Mouse (Mus musculus) lung, postnatal 0 days (tissue): ENCODE results near the gene Vangl2.

ENCODE experiments used
- CTCF ChIP-seq: IDR thresholded peaks from 2 replicates; pipeline ENCODE4 v1.5.1; 2016; ENCODE audit warnings: antibody characterized with exemption, mild to moderate bottlenecking
- EP300 ChIP-seq: IDR thresholded peaks from 2 replicates; pipeline ENCODE4 v1.6.1; 2016; ENCODE audit warnings: antibody characterized with exemption, mild to moderate bottlenecking, control low read depth

DNA sequence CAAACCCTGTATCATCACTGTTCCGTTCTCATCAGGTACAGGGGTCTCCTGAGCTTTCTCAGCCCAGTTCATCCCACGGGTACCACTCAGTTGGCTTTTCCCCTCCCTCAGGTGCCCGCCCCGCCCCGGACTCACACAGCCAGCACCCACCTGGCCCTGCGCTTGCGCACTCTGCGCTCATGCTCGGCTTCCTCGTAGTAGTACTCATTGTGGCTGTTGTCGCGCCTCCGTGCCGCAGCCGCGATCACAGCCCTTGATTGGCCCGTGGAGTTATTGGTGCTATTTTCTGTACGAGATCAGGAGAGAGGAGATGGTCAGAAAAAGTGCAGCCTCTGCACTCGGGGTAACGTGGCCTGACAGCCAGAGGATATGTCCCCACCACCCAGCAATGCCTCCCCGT lies 20.5 kb downstream of the Vangl2 start:
- no peak for TF ChIP-seq CTCF
- no peak for TF ChIP-seq EP300
